Mouse (Mus musculus): ENCODE measurements around the gene Rd3. TPM values are rescaled to one million over a fixed set of nuclear protein-coding genes. Genes with fewer than 3 reads are reported as not detected.

Rd3 gene
- polyA plus RNA-seq, 1 experiment, result 0.14 TPM

Other genes with a start within 250 kb of the Rd3 start
- 9.6 and 10.8 TPM in 2 replicates for gene Nek2, start 155.9 kb upstream of the Rd3 start, polyA plus RNA-seq (2012; rRNA removed)
- 15.2 and 19.8 TPM in 2 replicates for gene Slc30a1, start 70.6 kb upstream of the Rd3 start, polyA plus RNA-seq (2012; rRNA removed)
- 12.2 and 14.5 TPM in 2 replicates for gene Traf5, start 115.2 kb downstream of the Rd3 start, polyA plus RNA-seq (2012; rRNA removed)
- gene Rcor3, start 160.7 kb downstream of the Rd3 start, polyA plus RNA-seq (2012; rRNA removed), result 10.0 and 25.6 TPM in 2 replicates
- gene Kcnh1, start 213.4 kb downstream of the Rd3 start, polyA plus RNA-seq (2012; rRNA removed), result 0.14 and 0.25 TPM in 2 replicates